Mouse (Mus musculus) neural tube, embryonic 11.5 days (tissue): ENCODE measurements around the gene Serpina1c. TPM values are rescaled to one million over a fixed set of nuclear protein-coding genes. Genes with fewer than 3 reads are reported as not detected.
"Not testable (repeated sequence)": the region's sequence is repeated elsewhere in the genome, so short reads cannot be mapped to it uniquely, and the experiment has no call there.

Experiments used
- ATAC-seq: fragments of 200-750 bp; cut with Nextera tagmentation; 2 replicates; pipeline ENCODE4 v1.8.0; 2017; ENCODE audit warnings: moderate number of reproducible peaks, mild to moderate bottlenecking, moderate TSS enrichment, moderate library complexity; ENCODE audit not compliant: insufficient read depth, low FRiP score, low TSS enrichment
- DNase-seq: peaks from one replicate; pipeline ENCODE4 v3.0.0-alpha.2; 2015; ENCODE audit warnings: low spot score
- H3K27ac ChIP-seq: fragments of 300-500 bp; sonication (generic); 2 replicates; pipeline ENCODE4 v1.5.1; 2014; ENCODE audit warnings: low read depth, mild to moderate bottlenecking, low read length
- H3K27me3 ChIP-seq: fragments of 300-500 bp; sonication (generic); 2 replicates; pipeline ENCODE4 v1.6.1; 2014; ENCODE audit warnings: mild to moderate bottlenecking, low read length, mixed read lengths; ENCODE audit not compliant: control insufficient read depth, insufficient read depth
- H3K36me3 ChIP-seq: fragments of 300-500 bp; sonication (generic); 2 replicates; pipeline ENCODE4 v1.6.1; 2014; ENCODE audit warnings: mild to moderate bottlenecking, low read length, moderate library complexity, mixed read lengths; ENCODE audit not compliant: control insufficient read depth, insufficient read depth
- H3K4me1 ChIP-seq: fragments of 300-500 bp; sonication (generic); 2 replicates; pipeline ENCODE4 v1.6.1; 2014; ENCODE audit warnings: low read length, mixed read lengths; ENCODE audit not compliant: control insufficient read depth, insufficient read depth
- H3K4me2 ChIP-seq: fragments of 300-500 bp; sonication (generic); 2 replicates; pipeline ENCODE4 v1.6.1; 2014; ENCODE audit warnings: low read depth, mild to moderate bottlenecking, moderate library complexity
- H3K4me3 ChIP-seq: fragments of 300-500 bp; sonication (generic); 2 replicates; pipeline ENCODE4 v1.5.1; 2014; ENCODE audit warnings: low read depth, low read length
- H3K9ac ChIP-seq: fragments of 300-500 bp; sonication (generic); 2 replicates; pipeline ENCODE4 v1.6.1; 2014; ENCODE audit warnings: mild to moderate bottlenecking, low read length
- H3K9me3 ChIP-seq: fragments of 300-500 bp; sonication (generic); 2 replicates; pipeline ENCODE4 v1.6.1; 2016; ENCODE audit warnings: low read length; ENCODE audit not compliant: control insufficient read depth
- WGBS: fragments of 180-500 bp; shearing (Covaris S2); extraction: QIAGEN DNeasy Blood & Tissue Kit; methylation state at CpG from one replicate; pipeline ENCODE4 v1.1.7; 2014; 5-methylcytosine and 5-hydroxymethylcytosine counted together
- polyA plus RNA-seq: library from polyadenylated mRNA; unstranded; fragments of >200 nt; fragmentation: Nextera tagmentation; extraction: Ambion mirVana; gene quantifications from 2 replicates; pipeline ENCODE4 v1.2.1, GENCODE M21; 2014

The Serpina1c gene
- polyA plus RNA-seq, result not detected in 2 replicates

DNA sequence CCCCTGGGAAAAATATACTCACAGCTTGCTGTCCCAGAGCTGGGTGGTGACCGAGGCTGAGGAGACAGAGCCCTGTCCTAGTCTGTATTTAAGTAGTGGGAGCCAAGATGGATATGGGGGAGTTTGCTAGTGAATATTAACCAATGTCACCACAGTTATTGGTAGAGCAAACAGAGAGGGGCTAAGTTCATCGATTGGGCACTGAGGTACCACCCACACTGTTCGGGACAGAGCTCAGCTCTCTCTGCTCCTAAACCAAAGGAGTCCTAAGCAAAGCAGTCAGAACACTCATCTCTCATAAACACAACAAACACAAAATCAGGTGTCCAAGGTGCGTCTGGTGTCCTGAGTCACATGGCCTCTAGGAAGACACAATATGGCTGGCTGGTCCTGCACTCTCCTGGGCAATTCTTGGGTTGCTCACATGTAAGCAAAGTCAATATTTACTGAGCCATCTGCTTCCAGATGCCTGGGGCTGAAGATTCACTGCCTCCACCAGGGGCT, at the start of gene Serpina1c:
Serpina1c (minus strand) TSS at position 51 of the 504 bp plus-strand sequence.
- H3K9me3 ChIP-seq, H3K9ac ChIP-seq, H3K27me3 ChIP-seq, H3K4me1 ChIP-seq, H3K36me3 ChIP-seq, ATAC-seq, H3K27ac ChIP-seq, H3K4me3 ChIP-seq, DNase-seq, H3K4me2 ChIP-seq: not testable (repeated sequence)
- 84% methylated on average over 4 of the region's 4 CpGs for WGBS

DNA sequence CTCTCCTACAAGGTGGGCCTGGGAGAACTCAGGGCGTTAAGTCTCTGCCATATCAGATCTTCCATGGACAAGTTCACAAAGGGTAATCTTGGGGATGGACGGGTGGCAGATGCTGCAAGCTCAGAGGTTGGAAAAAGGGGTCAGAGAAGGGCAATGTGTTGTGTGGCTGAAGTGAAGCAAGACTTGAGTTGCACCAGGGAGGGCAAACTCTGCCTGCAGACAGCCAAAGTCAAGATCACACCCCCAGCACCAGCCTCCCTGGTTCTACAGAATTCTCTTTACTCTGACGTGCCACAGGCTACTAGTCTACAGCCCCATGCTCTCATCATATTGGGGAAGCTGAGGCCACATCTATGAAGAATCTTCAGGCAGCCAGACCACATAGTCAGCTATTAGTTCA, 48.3 kb upstream of the Serpina1c start:
- not testable (repeated sequence) for ATAC-seq, DNase-seq, H3K27me3 ChIP-seq, H3K9me3 ChIP-seq, H3K9ac ChIP-seq, H3K36me3 ChIP-seq, H3K4me1 ChIP-seq, H3K27ac ChIP-seq, H3K4me2 ChIP-seq, H3K4me3 ChIP-seq
- 86% methylated on average over 3 of the region's 3 CpGs for WGBS

DNA sequence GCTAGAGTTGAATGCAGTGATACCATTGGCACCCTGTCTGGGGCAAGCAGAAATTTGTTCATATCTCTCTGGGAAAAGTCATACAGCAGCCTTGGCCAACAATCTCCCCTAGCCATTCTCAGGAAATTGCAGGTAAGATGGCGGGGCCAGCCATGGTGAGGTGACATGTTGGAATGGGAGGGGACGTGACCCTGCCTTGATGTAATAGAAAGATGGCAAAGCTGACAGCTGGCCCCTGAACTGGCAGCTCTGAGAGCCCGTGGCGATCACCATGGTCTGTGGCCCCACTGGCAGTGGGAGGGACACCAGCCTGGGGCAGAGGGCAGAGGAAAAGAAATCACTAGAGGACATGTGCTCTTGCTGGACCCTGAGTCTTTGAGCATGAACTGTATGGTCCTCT, 41.6 kb upstream of the Serpina1c start:
- WGBS, result 84% methylated on average over 4 of the region's 4 CpGs
- DNase-seq (no peak), ATAC-seq (no peak)
- no peak overlapping the region for H3K9ac ChIP-seq
- no peak overlapping the region for H3K4me2 ChIP-seq
- no peak overlapping the region for H3K27ac ChIP-seq
- no peak overlapping the region for H3K4me3 ChIP-seq
- H3K4me1 ChIP-seq, result no peaks in the 10 kb centered on the region
- H3K36me3 ChIP-seq, result no peaks in the 10 kb centered on the region
- H3K9me3 ChIP-seq, result no peaks in the 10 kb centered on the region
- H3K27me3 ChIP-seq, result no peaks in the 10 kb centered on the region

DNA sequence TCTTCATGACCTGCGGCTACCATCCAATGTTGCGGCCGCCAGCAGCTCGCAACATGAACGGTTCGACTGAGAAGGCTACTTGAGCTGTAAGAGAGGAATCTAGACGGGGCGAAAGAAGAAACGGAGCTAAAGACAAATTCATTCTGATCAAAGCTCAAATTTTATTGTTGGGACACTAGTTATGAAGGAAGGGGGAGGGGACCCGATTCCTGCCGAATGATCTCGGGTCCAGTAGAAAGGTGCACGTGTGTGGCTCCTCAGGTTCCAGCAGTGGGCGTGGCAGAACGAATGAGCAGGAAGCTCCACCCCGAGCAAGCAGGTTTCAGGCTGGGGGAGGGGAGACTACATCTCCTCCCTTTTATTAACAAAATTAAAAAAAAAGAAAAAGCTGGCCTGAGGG, 4.5 kb upstream of the Serpina1c start:
- not testable (repeated sequence) for DNase-seq, H3K4me3 ChIP-seq, H3K36me3 ChIP-seq, H3K4me1 ChIP-seq, H3K27ac ChIP-seq, H3K27me3 ChIP-seq, ATAC-seq, H3K9ac ChIP-seq, H3K4me2 ChIP-seq, H3K9me3 ChIP-seq
- 96% methylated on average over 10 of the region's 16 CpGs for WGBS

DNA sequence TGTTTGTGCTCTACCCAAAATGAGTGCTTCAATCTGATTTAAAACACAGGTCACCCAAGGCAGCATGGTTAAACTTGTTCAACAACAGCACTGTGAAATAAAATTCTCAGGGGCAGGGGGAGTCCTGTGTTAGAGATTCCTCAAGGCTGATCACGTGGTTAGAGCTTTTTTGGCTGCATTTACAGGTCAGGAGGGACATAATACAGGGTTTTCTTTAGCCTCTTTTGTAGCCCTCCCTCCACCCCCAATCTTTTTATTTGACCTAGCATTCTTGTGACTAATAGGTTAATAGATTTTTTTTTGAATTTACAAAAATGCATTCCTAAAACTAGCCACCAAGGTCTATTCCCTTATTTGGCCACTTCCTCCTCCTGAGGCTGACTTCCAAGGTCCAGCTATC, 3.1 kb upstream of the Serpina1c start:
- not testable (repeated sequence) for DNase-seq, H3K27me3 ChIP-seq, H3K4me2 ChIP-seq, H3K4me1 ChIP-seq, H3K9ac ChIP-seq, H3K27ac ChIP-seq, ATAC-seq, H3K9me3 ChIP-seq, H3K36me3 ChIP-seq, H3K4me3 ChIP-seq
- WGBS, result 42% methylated on average over 1 of the region's 1 CpGs

DNA sequence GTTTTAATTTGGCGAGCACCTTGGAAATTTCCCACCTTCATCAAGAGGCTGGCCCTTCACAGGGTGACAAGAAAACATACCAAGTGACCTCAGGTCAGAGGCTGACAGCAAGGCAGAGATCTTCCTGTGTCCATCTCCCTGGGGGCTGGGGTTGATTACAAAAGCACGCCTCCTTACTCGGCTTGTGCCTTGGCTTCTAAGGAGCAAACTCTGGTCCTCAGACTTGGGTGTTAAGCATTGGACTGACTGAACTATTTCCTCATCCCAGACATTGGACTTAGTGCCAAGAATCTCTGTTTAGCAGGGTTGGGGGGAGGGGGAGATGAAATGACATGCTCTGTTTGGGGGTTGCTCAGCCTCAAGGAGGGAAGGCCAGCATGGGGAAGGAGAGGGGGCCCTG, 2.8 kb downstream of the Serpina1c start:
- not testable (repeated sequence) for ATAC-seq, H3K36me3 ChIP-seq, H3K4me2 ChIP-seq, H3K9me3 ChIP-seq, H3K4me3 ChIP-seq, DNase-seq, H3K27ac ChIP-seq, H3K27me3 ChIP-seq, H3K4me1 ChIP-seq, H3K9ac ChIP-seq
- WGBS, result 94% methylated on average over 3 of the region's 3 CpGs

DNA sequence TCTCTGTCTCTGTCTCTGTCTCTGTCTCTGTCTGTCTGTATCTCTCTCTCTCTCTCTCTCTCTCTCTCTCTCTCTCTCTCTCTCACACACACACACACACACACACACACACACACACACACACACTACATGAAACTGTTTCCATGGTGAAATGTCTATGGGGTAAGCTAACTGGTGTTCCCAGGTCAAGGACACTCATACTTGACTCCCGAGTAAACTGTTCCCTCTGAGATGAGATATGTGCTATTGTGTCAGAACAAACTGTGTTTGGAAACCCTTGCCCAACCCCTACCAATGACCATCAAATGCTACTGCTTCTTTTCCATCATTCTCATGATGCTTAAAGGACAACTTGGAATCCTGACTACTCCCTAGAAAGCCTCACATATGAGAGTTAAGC, 37.8 kb downstream of the Serpina1c start:
- H3K4me3 ChIP-seq, H3K4me1 ChIP-seq, H3K9ac ChIP-seq, ATAC-seq, DNase-seq, H3K4me2 ChIP-seq, H3K27me3 ChIP-seq, H3K27ac ChIP-seq, H3K36me3 ChIP-seq, H3K9me3 ChIP-seq: not testable (repeated sequence)
- 92% methylated on average over 1 of the region's 1 CpGs for WGBS

DNA sequence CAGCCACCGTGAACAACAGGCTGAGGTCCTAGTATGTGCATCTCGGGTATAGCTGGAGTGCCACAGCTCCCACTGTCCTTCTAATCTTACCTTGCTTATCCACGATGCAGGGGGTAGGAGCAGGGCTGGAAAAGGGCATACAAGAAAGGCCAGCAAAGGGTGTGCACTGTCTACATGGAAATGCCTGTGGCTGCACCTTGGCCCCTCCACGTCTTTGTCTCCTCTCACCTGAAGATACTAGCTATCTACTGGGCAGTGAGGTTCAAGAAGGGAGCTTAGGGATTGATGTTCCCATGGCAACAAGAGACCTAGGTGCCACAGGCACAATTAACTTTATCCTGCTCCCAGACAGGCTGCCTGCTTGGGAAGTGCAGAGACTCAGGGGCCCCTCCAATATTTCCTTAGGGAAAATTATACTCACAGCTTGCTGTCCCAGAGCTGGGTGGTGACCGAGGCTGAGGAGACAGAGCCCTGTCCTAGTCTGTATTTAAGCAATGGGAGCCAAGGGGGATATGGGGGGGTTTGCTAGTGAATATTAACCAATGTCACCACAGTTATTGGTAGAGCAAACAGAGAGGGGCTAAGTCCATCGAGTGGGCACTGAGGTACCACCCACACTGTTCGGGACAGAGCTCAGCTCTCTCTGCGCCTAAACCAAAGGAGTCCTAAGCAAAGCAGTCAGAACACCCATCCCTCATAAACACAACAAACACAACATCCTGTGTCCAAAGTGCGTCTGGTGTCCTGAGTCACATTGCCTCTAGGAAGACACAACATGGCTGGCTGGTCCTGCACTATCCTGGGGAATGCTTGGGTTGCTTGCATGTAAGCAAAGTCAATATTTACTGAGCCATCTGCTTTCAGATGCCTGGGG, 41.3 kb downstream of the Serpina1c start, which contains the start of gene Serpina1a:
Serpina1a (minus strand) TSS at position 462 of the 874 bp plus-strand sequence.
- ATAC-seq, H3K9me3 ChIP-seq, H3K27me3 ChIP-seq, H3K4me2 ChIP-seq, H3K4me1 ChIP-seq, H3K4me3 ChIP-seq, H3K27ac ChIP-seq, H3K36me3 ChIP-seq, DNase-seq, H3K9ac ChIP-seq: not testable (repeated sequence)
- 79% methylated on average over 9 of the region's 9 CpGs for WGBS

DNA sequence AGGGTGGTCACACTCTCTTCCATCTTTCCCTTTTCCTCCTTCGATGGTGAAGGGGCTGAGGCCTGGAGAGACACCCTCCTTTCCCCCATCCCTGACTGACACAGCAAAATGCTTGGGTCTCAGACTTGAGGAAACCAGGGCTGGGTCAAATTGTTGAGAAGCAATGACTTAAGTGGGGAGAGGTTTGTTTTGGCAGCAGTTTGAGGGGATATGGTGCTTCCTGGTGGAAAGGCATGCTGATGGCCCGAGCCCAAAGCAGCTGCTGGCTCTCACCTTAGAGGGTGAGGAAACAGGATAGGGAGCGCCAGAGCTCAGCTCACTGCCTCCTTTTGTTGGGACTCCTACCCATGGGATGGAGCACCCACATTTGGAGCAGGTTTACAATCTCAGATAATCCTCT, 43.7 kb downstream of the Serpina1c start:
- H3K4me2 ChIP-seq, result no peak overlapping the region
- ATAC-seq, result no peak
- H3K4me3 ChIP-seq, result no peak overlapping the region
- no peaks in the 10 kb centered on the region for H3K9me3 ChIP-seq
- WGBS, result 78% methylated on average over 3 of the region's 3 CpGs
- no peaks in the 10 kb centered on the region for H3K27me3 ChIP-seq
- H3K4me1 ChIP-seq, result no peaks in the 10 kb centered on the region
- H3K36me3 ChIP-seq, result no peaks in the 10 kb centered on the region
- no peak for DNase-seq
- H3K9ac ChIP-seq, result no peak overlapping the region
- no peak overlapping the region for H3K27ac ChIP-seq
